Mouse (Mus musculus): ENCODE measurements around the gene Suv39h1.

GRCm38 (mm10) chrX:8073881-8074429, 605 bp downstream of the Suv39h1 start:
- no peak for TF ChIP-seq CTCF (IDR thresholded peaks at IDR 0.05; ENCODE audit: insufficient read depth, low read depth, low read length)
- TF ChIP-seq POLR2A (IDR thresholded peaks at IDR 0.05; ENCODE audit: insufficient read depth, low read depth, low read length) = no peak

All from olfactory bulb, adult 2 months (tissue).